Mouse (Mus musculus) WW6 (cell line): ENCODE results near the gene Sdc1.

Experiments used
- DNase-seq: peaks from one replicate; pipeline ENCODE4 v3.0.0-alpha.2; 2013; ENCODE audit warnings: low read depth, low spot score

Sdc1 gene

DNA sequence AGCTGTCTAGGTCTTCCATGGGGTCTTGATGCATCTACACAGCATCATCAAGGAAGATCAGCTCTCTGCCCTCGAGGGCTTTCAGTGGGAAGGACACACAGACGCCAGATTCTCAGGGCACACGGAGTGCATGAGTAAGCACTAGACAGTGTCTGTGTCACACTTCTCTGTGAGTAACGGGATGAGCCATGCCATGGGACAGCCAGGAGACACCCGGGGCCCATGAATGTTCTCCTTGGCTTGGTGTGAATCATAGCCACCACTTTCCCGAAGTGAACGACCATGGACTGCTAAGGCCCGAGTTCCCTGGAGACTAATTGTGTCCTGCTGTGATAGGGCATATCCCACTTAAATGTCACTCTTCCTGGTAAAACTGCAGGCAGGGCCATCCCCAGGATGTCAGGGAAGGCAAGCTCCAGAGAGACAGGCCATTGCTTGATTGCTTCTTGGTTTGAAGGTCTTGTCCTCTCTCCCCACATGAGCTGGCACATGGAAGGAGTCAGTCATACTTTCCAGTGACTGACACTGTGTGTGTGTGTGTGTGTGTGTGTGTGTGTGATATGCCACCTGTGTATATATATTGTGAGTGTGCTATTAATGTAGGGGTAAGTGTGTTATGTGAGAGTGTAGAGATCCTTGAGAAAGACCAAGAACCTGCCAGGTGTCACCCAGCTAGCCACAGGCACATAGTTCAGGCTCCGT, 56.0 kb downstream of the Sdc1 start:
- no peak for DNase-seq

DNA sequence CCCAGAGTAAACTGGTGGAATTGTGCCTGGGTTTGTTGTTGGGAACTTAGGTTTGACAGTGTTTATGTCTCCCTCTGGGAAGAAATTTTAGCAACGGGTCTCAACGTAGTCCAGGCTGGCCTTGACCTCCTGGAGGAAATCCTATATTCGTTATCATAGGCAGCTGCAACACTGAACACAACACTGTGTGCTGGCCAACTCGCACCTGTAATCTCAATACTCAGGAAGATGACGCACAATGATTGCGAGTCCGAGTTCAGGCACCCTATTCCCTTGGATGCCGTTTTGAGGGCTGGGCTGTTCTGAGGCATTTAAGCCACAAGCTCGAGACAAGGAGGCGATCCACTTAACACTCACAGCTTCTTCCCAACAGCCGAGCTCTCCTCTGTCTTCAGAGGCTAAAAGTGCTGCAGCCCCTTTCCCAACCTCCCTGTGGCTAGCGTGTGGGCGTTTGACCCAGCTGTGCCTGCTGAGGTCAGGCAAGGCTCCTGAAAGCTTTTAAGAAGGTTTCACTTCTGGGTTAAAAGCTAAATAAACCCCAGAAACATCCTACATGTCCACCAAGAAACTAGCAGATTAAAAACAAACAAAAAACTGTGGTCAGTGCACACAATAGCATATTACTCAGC, 58.0 kb downstream of the Sdc1 start:
- no peak for DNase-seq

GRCm38 (mm10) chr12:8829661-8830040, 58.5 kb downstream of the Sdc1 start:
- DNase-seq = no peak

DNA sequence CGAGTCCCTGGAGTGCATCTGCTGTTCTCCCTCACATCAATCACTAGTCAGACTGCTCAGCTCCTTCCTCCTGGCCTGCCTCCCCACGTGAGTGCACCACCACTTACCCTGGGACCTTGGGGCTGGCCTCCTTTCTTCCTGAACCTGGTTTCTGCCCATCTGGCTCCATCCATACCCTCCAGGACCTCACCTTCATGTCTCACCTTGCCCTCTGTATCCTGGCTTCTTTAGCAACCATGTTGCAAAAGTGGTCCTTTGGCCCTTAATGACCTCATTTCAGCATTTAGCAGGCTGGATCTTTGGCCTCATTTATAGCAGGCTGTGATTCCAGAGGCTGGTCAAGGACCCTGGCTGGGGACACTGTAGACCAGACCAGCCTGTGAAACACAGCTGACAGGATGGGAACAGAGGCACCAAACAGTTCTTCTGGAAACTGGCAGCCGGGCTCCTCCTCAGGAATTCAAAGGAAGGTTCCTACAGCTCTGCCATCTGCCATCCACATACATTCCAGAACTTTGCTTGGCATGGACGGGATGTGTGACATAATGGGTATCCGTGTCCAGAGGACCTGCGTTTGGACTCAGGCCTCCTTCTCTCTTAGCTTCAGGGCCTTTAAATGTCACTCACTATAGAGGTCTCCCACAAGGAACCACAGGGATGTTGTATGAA, 60.0 kb downstream of the Sdc1 start:
- no peak for DNase-seq

- DNase-seq = no peak
Observed at GRCm38 (mm10) chr12:8831710-8832109, 60.6 kb downstream of the Sdc1 start.

DNA sequence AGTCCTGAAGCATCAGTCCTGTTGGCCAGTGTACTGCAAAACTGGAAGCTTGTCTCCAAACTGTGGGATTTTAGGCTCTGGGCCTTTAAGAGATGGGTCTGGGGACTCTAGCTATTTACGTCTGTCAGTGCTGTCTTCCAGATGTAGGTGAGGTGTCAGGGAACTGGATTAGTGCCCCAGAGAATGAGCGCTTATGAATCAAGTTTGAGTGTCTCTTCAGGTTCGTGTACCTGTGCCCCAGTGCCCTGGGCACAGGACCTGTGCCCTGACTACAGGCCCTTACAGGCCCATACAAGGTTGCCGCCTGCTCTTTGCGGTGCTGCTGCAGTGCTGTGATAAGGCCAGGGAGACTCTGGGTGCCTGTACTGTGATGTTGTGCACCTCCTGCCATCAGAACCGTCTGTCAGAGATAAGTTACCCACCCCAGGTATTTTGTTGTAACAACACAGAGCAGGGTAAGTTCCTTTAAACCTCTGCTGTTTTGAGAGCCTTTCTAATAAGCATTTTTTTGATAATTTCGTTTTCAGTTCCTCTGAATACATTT, 69.7 kb downstream of the Sdc1 start:
- no peak for DNase-seq

DNA sequence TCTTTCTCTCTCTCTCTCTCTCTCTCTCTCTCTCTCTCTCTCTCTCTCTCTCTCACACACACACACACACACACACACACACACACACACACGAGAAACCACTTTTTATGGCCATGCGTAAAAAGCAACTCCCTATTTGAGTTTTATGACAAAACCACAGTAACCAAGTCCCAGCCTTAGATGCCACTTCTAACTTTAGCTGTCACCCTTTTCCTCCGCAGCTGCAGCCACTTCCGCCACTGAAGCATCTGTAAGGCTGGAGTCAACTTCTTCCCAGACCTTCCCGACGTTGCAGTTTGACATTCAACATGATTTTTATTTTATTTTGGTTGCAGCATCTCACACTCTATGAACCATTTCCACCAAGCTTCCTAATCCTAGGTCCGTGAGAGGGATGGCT, 71.6 kb downstream of the Sdc1 start:
- no peak for DNase-seq
